Mouse (Mus musculus) kidney, postnatal 0 days (tissue): ENCODE data around the gene Tnrc6b. TPM values are rescaled to one million over a fixed set of nuclear protein-coding genes. Genes with fewer than 3 reads are reported as not detected.

Experiments
- ATAC-seq: fragments of 200-750 bp; cut with Nextera tagmentation; replicated peaks from 2 replicates; pipeline ENCODE4 v1.8.0; 2017; ENCODE audit warnings: low read depth, moderate number of reproducible peaks, moderate TSS enrichment, moderate library complexity; ENCODE audit not compliant: low FRiP score
- DNase-seq: peaks from one replicate; pipeline ENCODE4 v3.0.0-alpha.2; 2016; ENCODE audit warnings: low spot score
- H3K27ac ChIP-seq: fragments of 300-500 bp; sonication (generic); 2 replicates; pipeline ENCODE4 v1.5.1; 2014; ENCODE audit warnings: mild to moderate bottlenecking
- H3K27me3 ChIP-seq: fragments of 300-500 bp; sonication (generic); 2 replicates; pipeline ENCODE4 v1.6.1; 2014; ENCODE audit warnings: low read length, mixed read lengths; ENCODE audit not compliant: insufficient read depth
- H3K36me3 ChIP-seq: fragments of 300-500 bp; sonication (generic); 2 replicates; pipeline ENCODE4 v1.6.1; 2014; ENCODE audit warnings: low read length, mixed read lengths; ENCODE audit not compliant: insufficient read depth
- H3K4me1 ChIP-seq: fragments of 300-500 bp; sonication (generic); replicated peaks from 2 replicates; pipeline ENCODE4 v1.6.1; 2014; ENCODE audit warnings: antibody characterized with exemption, low read length, mixed read lengths; ENCODE audit not compliant: insufficient read depth
- H3K4me2 ChIP-seq: fragments of 300-500 bp; sonication (generic); 2 replicates; pipeline ENCODE4 v1.6.1; 2014; ENCODE audit warnings: mild to moderate bottlenecking, low read length, moderate library complexity, mixed read lengths
- H3K4me3 ChIP-seq: fragments of 300-500 bp; sonication (generic); replicated peaks from 2 replicates; pipeline ENCODE4 v1.5.1; 2014; ENCODE audit warnings: low read depth, low read length
- H3K9ac ChIP-seq: fragments of 300-500 bp; sonication (generic); 2 replicates; pipeline ENCODE4 v1.6.1; 2014; ENCODE audit warnings: low read depth, low read length
- H3K9me3 ChIP-seq: fragments of 300-500 bp; sonication (generic); replicated peaks from 2 replicates; pipeline ENCODE4 v1.6.1; 2016; ENCODE audit warnings: low read length, inconsistent platforms, mixed read lengths
- CTCF ChIP-seq: IDR thresholded peaks from 2 replicates; pipeline ENCODE4 v1.5.1; 2016; ENCODE audit warnings: antibody characterized with exemption, low read depth, mild to moderate bottlenecking, moderate library complexity
- WGBS: fragments of 180-500 bp; shearing (Covaris S2); extraction: QIAGEN DNeasy Blood & Tissue Kit; methylation state at CpG from one replicate; pipeline ENCODE4 v1.1.7; 2014; 5-methylcytosine and 5-hydroxymethylcytosine counted together
- polyA plus RNA-seq: library from polyadenylated mRNA; unstranded; fragments of >200 nt; fragmentation: Nextera tagmentation; extraction: Ambion mirVana; gene quantifications from 2 replicates; pipeline ENCODE4 v1.2.1, GENCODE M21; 2015

Tnrc6b gene
- polyA plus RNA-seq, 1 experiment from 2014 or later: 11.2 TPM

- no peak for ATAC-seq
- 90% methylated on average over 5 of the region's 5 CpGs for WGBS
- H3K27ac ChIP-seq: no peak overlapping the region
- no peak for TF ChIP-seq CTCF
- H3K4me2 ChIP-seq: no peak overlapping the region
- no peak for DNase-seq
- H3K9ac ChIP-seq: no peak overlapping the region
- H3K36me3 ChIP-seq: no peaks in the 10 kb centered on the region
- H3K27me3 ChIP-seq: no peaks in the 10 kb centered on the region
- peaks cover 11% of the 10 kb centered on the region; the same call in 1 of the 2 replicates for H3K4me1 ChIP-seq
- no peaks in the 10 kb centered on the region for H3K9me3 ChIP-seq
- H3K4me3 ChIP-seq: no peak overlapping the region
Observed at GRCm38 (mm10) chr15:80781218-80781806, 70.2 kb downstream of the Tnrc6b start.

- WGBS: 22% methylated on average over 7 of the region's 7 CpGs
- no peak overlapping the region for H3K4me3 ChIP-seq
- peak; percentile 47 for TF ChIP-seq CTCF
- 0 out of 2 replicates have a peak overlapping the region, but pooled peaks have one; percentile 18 for H3K4me2 ChIP-seq
- peak overlapping the region; percentile 2; the same call in 1 of the 2 replicates for H3K27ac ChIP-seq
- H3K9ac ChIP-seq: no peak overlapping the region
- no peaks in the 10 kb centered on the region for H3K27me3 ChIP-seq
- peak; percentile 54 for DNase-seq
- peaks cover 11% of the 10 kb centered on the region; the same call in 1 of the 2 replicates for H3K4me1 ChIP-seq
- no peak for ATAC-seq
- H3K9me3 ChIP-seq: no peaks in the 10 kb centered on the region
- H3K36me3 ChIP-seq: no peaks in the 10 kb centered on the region
Observed at GRCm38 (mm10) chr15:80784553-80784971, 73.4 kb downstream of the Tnrc6b start.

- Histone ChIP-seq H3K9ac (no peak overlapping the region), H3K27me3 (no peaks in the 10 kb centered on the region), H3K27ac (no peak overlapping the region), H3K4me2 (no peak overlapping the region), H3K36me3 (no peaks in the 10 kb centered on the region), H3K9me3 (no peaks in the 10 kb centered on the region), H3K4me1 (peaks cover 11% of the 10 kb centered on the region; the same call in 1 of the 2 replicates), H3K4me3 (no peak overlapping the region)
- 86% methylated on average over 1 of the region's 1 CpGs for WGBS
- ATAC-seq (no peak), DNase-seq (no peak)
- TF ChIP-seq CTCF: no peak
Observed at GRCm38 (mm10) chr15:80785699-80786098, 74.6 kb downstream of the Tnrc6b start.

- Histone ChIP-seq H3K4me2 (no peak overlapping the region), H3K9me3 (no peaks in the 10 kb centered on the region), H3K4me3 (no peak overlapping the region), H3K36me3 (no peaks in the 10 kb centered on the region), H3K27ac (no peak overlapping the region), H3K4me1 (peaks cover 11% of the 10 kb centered on the region; the same call in 1 of the 2 replicates), H3K27me3 (no peaks in the 10 kb centered on the region), H3K9ac (no peak overlapping the region)
- no peak for DNase-seq
- TF ChIP-seq CTCF: no peak
- WGBS: 96% methylated on average over 4 of the region's 4 CpGs
- no peak for ATAC-seq
Observed at GRCm38 (mm10) chr15:80787746-80788145, 76.6 kb downstream of the Tnrc6b start.

GRCm38 (mm10) chr15:80792556-80792955 lies 81.4 kb downstream of the Tnrc6b start:
- TF ChIP-seq CTCF: no peak
- Histone ChIP-seq H3K9me3 (no peaks in the 10 kb centered on the region), H3K9ac (no peak overlapping the region), H3K4me3 (no peak overlapping the region), H3K36me3 (no peaks in the 10 kb centered on the region), H3K4me2 (no peak overlapping the region), H3K27ac (no peak overlapping the region), H3K4me1 (peaks cover 3% of the 10 kb centered on the region; the same call in 1 of the 2 replicates), H3K27me3 (no peaks in the 10 kb centered on the region)
- ATAC-seq (no peak), DNase-seq (no peak)
- WGBS: 80% methylated on average over 3 of the region's 3 CpGs

- Histone ChIP-seq H3K4me2 (no peak overlapping the region), H3K9me3 (no peaks in the 10 kb centered on the region), H3K36me3 (no peaks in the 10 kb centered on the region), H3K4me3 (no peak overlapping the region), H3K4me1 (peaks cover 6% of the 10 kb centered on the region; the same call in 1 of the 2 replicates), H3K9ac (no peak overlapping the region), H3K27ac (no peak overlapping the region), H3K27me3 (no peaks in the 10 kb centered on the region)
- TF ChIP-seq CTCF: no peak
- ATAC-seq (no peak), DNase-seq (no peak)
- 89% methylated on average over 1 of the region's 1 CpGs for WGBS
Observed at GRCm38 (mm10) chr15:80795076-80795475, 84.0 kb downstream of the Tnrc6b start.
